9 mouse cellular contexts compared by ENCODE assay signal in the genomic region with DNA sequence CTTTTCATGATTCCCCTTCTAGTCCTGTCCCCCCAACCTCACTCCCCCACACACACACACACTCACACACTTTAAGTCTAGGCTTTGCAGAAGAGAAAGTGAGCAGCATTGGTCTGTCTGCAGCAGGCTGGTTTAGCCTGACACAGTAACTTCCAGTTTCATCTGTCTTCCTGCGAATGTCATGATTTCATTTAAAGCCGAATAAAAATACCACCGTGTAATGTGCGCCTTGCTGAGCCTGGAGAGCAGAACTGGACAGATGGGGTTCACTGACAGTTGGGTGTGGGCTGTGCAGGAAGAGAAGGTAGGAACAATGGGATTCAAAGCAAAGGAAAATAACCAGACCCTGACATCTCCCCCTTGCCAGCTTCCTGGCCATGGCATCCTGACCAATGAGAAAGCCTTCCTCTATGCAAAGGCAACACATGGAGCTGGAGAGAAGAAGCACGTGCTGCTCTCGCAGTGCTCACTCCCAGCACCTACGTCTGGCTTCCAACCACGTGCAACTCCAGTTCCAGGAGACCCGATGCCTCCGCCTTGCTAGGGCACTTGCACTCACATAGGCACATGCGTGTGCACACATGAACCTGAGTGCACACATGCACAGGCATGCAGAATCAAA. TPM values are rescaled to one million over a fixed set of nuclear protein-coding genes. Genes with fewer than 3 reads are reported as not detected.
DNase-seq lines count a peak whose midpoint lies in the region; ATAC-seq and TF ChIP-seq lines count a peak whose summit lies in the region.
"Had no signal": no experiment of that assay in that cellular context is flagged by ENCODE, and none has a peak within 500 bp of the region (broad histone marks: within the 10 kb centered on the region; RNA-seq: fewer than 3 reads in every experiment).

No protein-coding gene starts in this region.

- no peak for TF ChIP-seq EP300 in CH12.LX (IDR thresholded peaks at IDR 0.05; ENCODE audit: low read length)

- no peaks in the 10 kb centered on the region for H3K79me2 ChIP-seq in CH12.LX (replicated peaks; ENCODE audit: control insufficient read depth, extremely low read depth, insufficient read depth, poor library complexity, severe bottlenecking)

- peaks cover 20% of the 10 kb centered on the region for H3K9me3 ChIP-seq in CH12.LX (replicated peaks; ENCODE audit: low read length)
- H3K9me3 ChIP-seq in forebrain, embryonic 16.5 days (ENCODE audit: control insufficient read depth, low read length): no peaks in the 10 kb centered on the region

- no peak overlapping the region for H3K9ac ChIP-seq in CH12.LX (ENCODE audit: insufficient read depth, low read depth)
- H3K9ac ChIP-seq in forebrain, embryonic 16.5 days (replicated peaks; ENCODE audit: low read depth, low read length): no peak overlapping the region
- H3K9ac ChIP-seq: limb, embryonic 13.5 days had no signal

- peak; percentile 76 for DNase-seq in A20 (ENCODE audit: low read depth, low spot score)
- DNase-seq in CH12.LX (ENCODE audit: extremely low read depth): no peak
- peak; percentile 22 for DNase-seq in left cerebral cortex, adult 11 months (ENCODE audit: low spot score)
- DNase-seq in right cerebral cortex, adult 18-20 months: peak; percentile 58
- no peak for DNase-seq in spleen, postnatal 14 days (ENCODE audit: low spot score in 2 of 2)
- DNase-seq in adrenal gland, postnatal 4 days (ENCODE audit: low spot score in 2 of 2): no peak
- DNase-seq in ovary, adult 18-20 months (ENCODE audit: low spot score): no peak

- no peaks in the 10 kb centered on the region for H3K36me3 ChIP-seq in CH12.LX (replicated peaks in 1 of 2; ENCODE audit: control insufficient read depth in 1 of 2, insufficient read depth in 1 of 2, low read length in 1 of 2)
- H3K36me3 ChIP-seq in forebrain, embryonic 16.5 days (ENCODE audit: control insufficient read depth, insufficient read depth): no peaks in the 10 kb centered on the region
- H3K36me3 ChIP-seq: limb, embryonic 13.5 days had no signal

- H3K27ac ChIP-seq in CH12.LX (ENCODE audit: insufficient read depth, low read depth): no peak overlapping the region
- no peak overlapping the region for H3K27ac ChIP-seq in forebrain, embryonic 16.5 days (ENCODE audit: low read length)
- H3K27ac ChIP-seq: limb, embryonic 13.5 days had no signal

- TF ChIP-seq POLR2A in CH12.LX (IDR thresholded peaks at IDR 0.05; ENCODE audit: low read depth, low read length): no peak

- TF ChIP-seq RAD21 in CH12.LX (IDR thresholded peaks at IDR 0.05; ENCODE audit: low read depth, low read length): no peak

- in situ Hi-C loops in CH12.LX (cut with MboI; ENCODE audit: low pct_ligation_motif_present, low pct_unique_long_range_greater_than_20kb, low sequenced_read_pairs): loop anchor here (10.0 kb wide), 1 partner anchor 471 kb away; no protein-coding TSS in a partner anchor

- WGBS in forebrain, embryonic 16.5 days: 60% methylated on average over 11 of the region's 11 CpGs

- H3K4me2 ChIP-seq in CH12.LX (ENCODE audit: insufficient read depth, low read depth, poor library complexity, severe bottlenecking): no peak overlapping the region
- no peak overlapping the region for H3K4me2 ChIP-seq in forebrain, embryonic 16.5 days (ENCODE audit: low read length)
- H3K4me2 ChIP-seq: limb, embryonic 13.5 days had no signal

- no peaks in the 10 kb centered on the region for H3K27me3 ChIP-seq in CH12.LX (replicated peaks)
- H3K27me3 ChIP-seq in forebrain, embryonic 16.5 days (replicated peaks; ENCODE audit: control insufficient read depth, insufficient read depth, low read length): no peaks in the 10 kb centered on the region
- H3K27me3 ChIP-seq: limb, embryonic 13.5 days had no signal

- peak; percentile 75 for ATAC-seq in forebrain, embryonic 16.5 days

- no peak overlapping the region for H3K4me3 ChIP-seq in CH12.LX (replicated peaks in 1 of 3; ENCODE audit: low read depth in 2 of 3, low read length in 2 of 3, poor library complexity in 1 of 3)
- no peak overlapping the region for H3K4me3 ChIP-seq in forebrain, embryonic 16.5 days (replicated peaks; ENCODE audit: low read length)
- H3K4me3 ChIP-seq: limb, embryonic 13.5 days had no signal

- no peak for TF ChIP-seq CTCF in CH12.LX (conservative IDR thresholded peaks at IDR 0.05 in 1 of 2, IDR thresholded peaks at IDR 0.05 in 1 of 2; ENCODE audit: low read depth in 2 of 2, low read length in 2 of 2)

- dilution Hi-C loops in CH12.LX (cut with MboI; ENCODE audit: extremely low pct_ligation_motif_present, extremely low pct_unique_long_range_greater_than_20kb, low sequenced_read_pairs): no loop called here

- peaks cover 2 to 15% of the 10 kb centered on the region in 2 experiments; a peak in 1 of 4 replicates for H3K4me1 ChIP-seq in CH12.LX (ENCODE audit: control insufficient read depth in 1 of 2, insufficient read depth in 2 of 2)
- H3K4me1 ChIP-seq in forebrain, embryonic 16.5 days (replicated peaks; ENCODE audit: control insufficient read depth, insufficient read depth, low read length): peaks cover 7% of the 10 kb centered on the region

TF ChIP-seq in CH12.LX, 34 proteins besides CTCF, POLR2A, EP300 and RAD21:
- TF ChIP-seq MAX (IDR thresholded peaks at IDR 0.05; ENCODE audit: low read length): peak; percentile 8; the same call in 1 of the 2 replicates
- TF ChIP-seq JUN (IDR thresholded peaks at IDR 0.05; ENCODE audit: insufficient read depth, low read depth, low read length): no peak
- TF ChIP-seq MEF2A (IDR thresholded peaks at IDR 0.05; ENCODE audit: borderline replicate concordance, low read depth, low read length): no peak

RNA-seq across cellular contexts. Expression of gene Svopl, which starts 18.8 kb away (rescaled TPM):
- total RNA-seq in CH12.LX (2012; rRNA removed) (not detected in 2 replicates), CH12.LX (2014; rRNA removed) (not detected in 2 replicates)
- polyA plus RNA-seq in CH12.LX (2012; ENCODE audit: insufficient read length, low read depth): not detected in 2 replicates
- polyA plus RNA-seq in forebrain, embryonic 16.5 days (2015; fragmentation: Nextera tagmentation; extraction: Ambion mirVana): 0.81 and 0.95 TPM in 2 replicates
- 1 to 10 TPM; 3.3 to 4.6 TPM for total RNA-seq in adrenal gland, postnatal 4 days (2021)

RNA-seq across cellular contexts. Expression of gene Tmem213, which starts 43.4 kb away (rescaled TPM):
- total RNA-seq in CH12.LX (2012; rRNA removed) (not detected in 2 replicates), CH12.LX (2014; rRNA removed) (not detected in 2 replicates)
- not detected in 2 replicates for polyA plus RNA-seq in CH12.LX (2012; ENCODE audit: insufficient read length, low read depth)
- polyA plus RNA-seq in forebrain, embryonic 16.5 days (2015; fragmentation: Nextera tagmentation; extraction: Ambion mirVana): not detected in 2 replicates
- 10 to 100 TPM in 1 of 2 experiments, not detected in 1; 13.9 TPM for total RNA-seq in adrenal gland, postnatal 4 days (2021)

RNA-seq across cellular contexts. Expression of gene Atp6v0a4, which starts 58.8 kb away (rescaled TPM):
- total RNA-seq in CH12.LX (2012; rRNA removed): not detected in 2 replicates
- not detected in 2 replicates for total RNA-seq in CH12.LX (2014; rRNA removed)
- not detected in 2 replicates for polyA plus RNA-seq in CH12.LX (2012; ENCODE audit: insufficient read length, low read depth)
- polyA plus RNA-seq in forebrain, embryonic 16.5 days (2015; fragmentation: Nextera tagmentation; extraction: Ambion mirVana): 0.09 and 0.27 TPM in 2 replicates
- 10 to 100 TPM in 1 of 2 experiments, 1 to 10 TPM in 1; 3.8 to 12.0 TPM for total RNA-seq in adrenal gland, postnatal 4 days (2021)

Comparison
In these comparisons a context has a peak if more than half of its experiments do, and no peak if none do; other contexts are left out.
1. DNase-seq: peak in A20 (single experiment), left cerebral cortex, adult 11 months (single experiment) and right cerebral cortex, adult 18-20 months (single experiment); none in CH12.LX (single experiment), spleen, postnatal 14 days (0 of 2), adrenal gland, postnatal 4 days (0 of 2) and ovary, adult 18-20 months (single experiment).
2. RNA of gene Svopl, which starts 18.8 kb away (total RNA-seq): 3.3 to 4.6 TPM in adrenal gland, postnatal 4 days; not detected in CH12.LX; every median in the first group is over 4 times any median in the second.
3. RNA of gene Atp6v0a4, which starts 58.8 kb away (total RNA-seq): 3.8 to 12.0 TPM in adrenal gland, postnatal 4 days; not detected in CH12.LX; every median in the first group is over 4 times any median in the second.